Mouse (Mus musculus) neural tube, embryonic 11.5 days (tissue): ENCODE data around the gene Unc5cl. TPM values are rescaled to one million over a fixed set of nuclear protein-coding genes. Genes with fewer than 3 reads are reported as not detected.

Experiments
- ATAC-seq: fragments of 200-750 bp; cut with Nextera tagmentation; 2 replicates; pipeline ENCODE4 v1.8.0; 2017; ENCODE audit warnings: moderate number of reproducible peaks, mild to moderate bottlenecking, moderate TSS enrichment, moderate library complexity; ENCODE audit not compliant: insufficient read depth, low FRiP score, low TSS enrichment
- DNase-seq: peaks from one replicate; pipeline ENCODE4 v3.0.0-alpha.2; 2015; ENCODE audit warnings: low spot score
- H3K27ac ChIP-seq: fragments of 300-500 bp; sonication (generic); 2 replicates; pipeline ENCODE4 v1.5.1; 2014; ENCODE audit warnings: low read depth, mild to moderate bottlenecking, low read length
- H3K27me3 ChIP-seq: fragments of 300-500 bp; sonication (generic); 2 replicates; pipeline ENCODE4 v1.6.1; 2014; ENCODE audit warnings: mild to moderate bottlenecking, low read length, mixed read lengths; ENCODE audit not compliant: control insufficient read depth, insufficient read depth
- H3K36me3 ChIP-seq: fragments of 300-500 bp; sonication (generic); 2 replicates; pipeline ENCODE4 v1.6.1; 2014; ENCODE audit warnings: mild to moderate bottlenecking, low read length, moderate library complexity, mixed read lengths; ENCODE audit not compliant: control insufficient read depth, insufficient read depth
- H3K4me1 ChIP-seq: fragments of 300-500 bp; sonication (generic); 2 replicates; pipeline ENCODE4 v1.6.1; 2014; ENCODE audit warnings: low read length, mixed read lengths; ENCODE audit not compliant: control insufficient read depth, insufficient read depth
- H3K4me2 ChIP-seq: fragments of 300-500 bp; sonication (generic); 2 replicates; pipeline ENCODE4 v1.6.1; 2014; ENCODE audit warnings: low read depth, mild to moderate bottlenecking, moderate library complexity
- H3K4me3 ChIP-seq: fragments of 300-500 bp; sonication (generic); 2 replicates; pipeline ENCODE4 v1.5.1; 2014; ENCODE audit warnings: low read depth, low read length
- H3K9ac ChIP-seq: fragments of 300-500 bp; sonication (generic); 2 replicates; pipeline ENCODE4 v1.6.1; 2014; ENCODE audit warnings: mild to moderate bottlenecking, low read length
- H3K9me3 ChIP-seq: fragments of 300-500 bp; sonication (generic); 2 replicates; pipeline ENCODE4 v1.6.1; 2016; ENCODE audit warnings: low read length; ENCODE audit not compliant: control insufficient read depth
- WGBS: fragments of 180-500 bp; shearing (Covaris S2); extraction: QIAGEN DNeasy Blood & Tissue Kit; methylation state at CpG from one replicate; pipeline ENCODE4 v1.1.7; 2014; 5-methylcytosine and 5-hydroxymethylcytosine counted together
- polyA plus RNA-seq: library from polyadenylated mRNA; unstranded; fragments of >200 nt; fragmentation: Nextera tagmentation; extraction: Ambion mirVana; gene quantifications from 2 replicates; pipeline ENCODE4 v1.2.1, GENCODE M21; 2014

Unc5cl gene
- polyA plus RNA-seq, 1 experiment from 2014 or later, result 0.48 TPM

DNA sequence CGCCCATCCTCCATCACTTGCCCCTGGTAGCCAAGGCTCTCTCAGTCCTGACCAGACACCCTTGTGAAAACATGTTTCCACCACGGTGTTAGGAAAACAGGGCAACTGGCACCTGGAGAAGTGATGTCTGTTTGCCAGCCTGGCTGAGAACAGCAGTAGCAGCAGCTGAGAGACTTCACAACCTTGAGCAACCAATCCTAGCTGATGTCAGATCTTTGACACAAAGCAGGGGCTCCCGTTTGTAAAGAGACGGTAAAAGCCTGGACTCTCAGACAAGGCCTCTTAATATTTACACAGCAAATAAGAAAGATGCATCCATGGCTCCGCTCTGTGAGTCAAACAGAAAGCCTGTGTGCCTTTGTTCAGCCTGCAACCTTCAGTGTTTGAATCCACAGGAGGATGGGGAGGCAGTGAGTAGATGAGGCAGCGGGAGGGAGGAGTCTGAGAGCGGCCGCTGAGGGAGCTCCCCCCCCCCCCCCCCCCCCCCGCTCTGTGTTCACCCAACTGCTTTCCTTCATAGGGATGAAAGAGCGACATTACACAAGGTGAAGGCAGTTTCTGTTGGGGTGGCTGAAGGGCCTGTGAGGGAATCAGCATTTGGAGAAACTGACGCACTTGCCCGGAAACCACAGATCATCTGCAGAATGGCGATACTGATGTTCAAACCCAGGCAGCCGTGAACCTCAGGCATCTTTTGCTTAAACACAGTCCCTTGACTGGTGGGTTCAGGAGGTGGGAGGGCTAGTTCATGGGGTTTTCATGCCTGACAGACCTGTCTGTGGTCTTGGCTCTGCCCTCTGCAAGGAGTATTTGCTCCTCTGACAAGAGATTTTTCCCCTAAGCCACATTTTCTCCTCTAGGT, 79.4 kb downstream of the Unc5cl start:
- H3K4me2 ChIP-seq, result no peak overlapping the region
- DNase-seq, result no peak
- H3K4me3 ChIP-seq, result no peak overlapping the region
- no peaks in the 10 kb centered on the region for H3K4me1 ChIP-seq
- H3K36me3 ChIP-seq, result no peaks in the 10 kb centered on the region
- no peak overlapping the region for H3K27ac ChIP-seq
- H3K9me3 ChIP-seq, result no peaks in the 10 kb centered on the region
- H3K27me3 ChIP-seq, result no peaks in the 10 kb centered on the region
- ATAC-seq, result no peak
- 58% methylated on average over 13 of the region's 14 CpGs for WGBS
- H3K9ac ChIP-seq, result no peak overlapping the region

DNA sequence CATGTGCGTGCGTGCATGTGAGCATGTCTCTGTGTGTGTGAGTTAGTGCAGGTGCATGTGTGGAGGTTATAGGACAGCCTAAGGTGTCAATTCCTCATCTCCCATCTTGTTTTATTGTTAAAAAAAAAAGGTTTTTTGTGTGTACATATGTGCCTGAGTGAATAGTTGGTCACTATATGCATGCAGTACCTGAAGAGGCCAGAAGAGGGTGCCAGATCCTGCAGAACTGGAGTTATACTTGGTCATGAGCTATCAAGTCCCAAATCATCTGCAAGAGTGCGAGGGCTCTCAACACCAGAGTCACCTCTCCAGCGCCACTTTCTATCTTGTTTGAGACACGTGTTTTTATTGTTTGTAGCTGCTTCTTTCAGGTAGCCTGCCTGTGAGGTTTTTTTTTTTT, 83.6 kb downstream of the Unc5cl start:
- Histone ChIP-seq H3K4me1 (no peaks in the 10 kb centered on the region), H3K36me3 (no peaks in the 10 kb centered on the region), H3K9me3 (no peaks in the 10 kb centered on the region), H3K27ac (no peak overlapping the region), H3K4me3 (no peak overlapping the region), H3K27me3 (no peaks in the 10 kb centered on the region), H3K9ac (no peak overlapping the region), H3K4me2 (no peak overlapping the region)
- 76% methylated on average over 5 of the region's 5 CpGs for WGBS
- DNase-seq (peak; percentile 68), ATAC-seq (no peak)

DNA sequence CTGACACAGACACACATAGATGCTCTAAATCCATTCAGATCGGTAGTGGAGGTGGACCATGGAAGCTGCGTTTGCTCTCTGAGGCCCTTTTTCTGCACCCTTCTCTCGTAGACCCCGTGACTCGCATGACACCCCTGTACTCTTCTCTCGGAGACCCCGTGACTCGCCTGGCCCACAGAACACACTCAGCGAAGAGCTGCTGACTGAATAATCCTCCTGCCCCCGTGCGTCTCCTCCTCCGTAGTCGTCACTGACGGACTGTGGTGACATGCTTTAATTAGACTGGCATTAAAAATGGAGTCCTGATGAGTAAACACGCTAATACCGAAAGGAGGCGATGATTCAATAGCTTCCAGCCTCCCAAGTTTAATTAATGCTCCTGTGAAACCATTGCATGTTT, 84.6 kb downstream of the Unc5cl start:
- H3K9me3 ChIP-seq, result no peaks in the 10 kb centered on the region

DNA sequence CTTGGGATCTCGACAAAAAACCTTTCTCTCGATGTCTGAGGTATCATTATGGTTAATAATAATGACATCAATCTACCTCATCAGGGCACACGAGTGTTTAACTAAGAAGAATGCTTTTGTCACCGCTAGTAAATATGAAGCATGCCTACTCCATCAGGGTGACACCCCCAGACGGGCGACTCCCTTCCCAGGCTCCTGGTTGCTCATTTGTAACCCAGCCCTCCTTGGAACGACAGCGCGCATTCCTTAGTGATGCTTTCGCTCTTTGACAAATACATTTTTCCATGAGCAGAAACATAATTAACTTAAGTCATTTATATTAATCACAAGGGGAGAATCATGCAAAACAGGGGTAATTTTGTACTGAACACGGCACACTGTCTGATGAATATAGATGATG, 88.0 kb downstream of the Unc5cl start:
- Histone ChIP-seq H3K4me2 (no peak overlapping the region), H3K4me1 (no peaks in the 10 kb centered on the region), H3K27ac (no peak overlapping the region), H3K9ac (no peak overlapping the region), H3K4me3 (no peak overlapping the region), H3K27me3 (no peaks in the 10 kb centered on the region), H3K9me3 (no peaks in the 10 kb centered on the region), H3K36me3 (no peaks in the 10 kb centered on the region)
- no peak for ATAC-seq
- DNase-seq, result no peak
- 82% methylated on average over 11 of the region's 11 CpGs for WGBS

More for the DNA sequence above, 84.6 kb downstream of the Unc5cl start:
- H3K4me1 ChIP-seq, result no peaks in the 10 kb centered on the region
- no peak overlapping the region for H3K4me3 ChIP-seq
- no peak overlapping the region for H3K9ac ChIP-seq
- H3K27ac ChIP-seq, result no peak overlapping the region
- ATAC-seq (no peak), DNase-seq (no peak)
- H3K4me2 ChIP-seq, result no peak overlapping the region
- H3K36me3 ChIP-seq, result no peaks in the 10 kb centered on the region
- WGBS, result 93% methylated on average over 17 of the region's 17 CpGs
- no peaks in the 10 kb centered on the region for H3K27me3 ChIP-seq

DNA sequence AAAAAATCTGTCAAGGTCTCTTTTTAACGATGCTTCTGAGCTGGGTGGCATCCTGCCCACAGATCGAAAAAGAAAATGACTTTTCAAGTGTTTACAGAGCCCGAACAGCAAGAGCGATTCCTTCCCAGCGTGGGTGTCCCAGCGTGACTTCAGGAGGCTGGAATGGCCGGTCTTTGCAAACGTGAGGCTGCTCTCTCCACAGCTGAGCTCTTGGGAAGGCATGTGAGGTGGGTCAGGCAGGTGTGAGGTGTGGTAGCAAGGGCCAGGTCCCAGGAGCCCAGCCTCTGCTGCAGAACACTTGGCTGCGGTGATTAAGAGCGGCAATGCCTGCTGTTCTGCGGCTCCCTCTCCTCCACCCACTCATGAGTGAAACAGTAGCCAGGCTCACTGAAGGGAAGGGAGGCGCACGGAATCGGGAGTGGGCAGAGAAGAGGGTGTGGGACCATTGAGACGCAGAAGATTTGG, 88.6 kb downstream of the Unc5cl start:
- H3K27me3 ChIP-seq, result no peaks in the 10 kb centered on the region
- no peak overlapping the region for H3K9ac ChIP-seq
- no peak overlapping the region for H3K4me2 ChIP-seq
- no peaks in the 10 kb centered on the region for H3K36me3 ChIP-seq
- no peaks in the 10 kb centered on the region for H3K9me3 ChIP-seq
- no peak overlapping the region for H3K27ac ChIP-seq
- no peak for ATAC-seq
- WGBS, result 80% methylated on average over 15 of the region's 15 CpGs
- DNase-seq, result no peak
- no peak overlapping the region for H3K4me3 ChIP-seq
- no peaks in the 10 kb centered on the region for H3K4me1 ChIP-seq

DNA sequence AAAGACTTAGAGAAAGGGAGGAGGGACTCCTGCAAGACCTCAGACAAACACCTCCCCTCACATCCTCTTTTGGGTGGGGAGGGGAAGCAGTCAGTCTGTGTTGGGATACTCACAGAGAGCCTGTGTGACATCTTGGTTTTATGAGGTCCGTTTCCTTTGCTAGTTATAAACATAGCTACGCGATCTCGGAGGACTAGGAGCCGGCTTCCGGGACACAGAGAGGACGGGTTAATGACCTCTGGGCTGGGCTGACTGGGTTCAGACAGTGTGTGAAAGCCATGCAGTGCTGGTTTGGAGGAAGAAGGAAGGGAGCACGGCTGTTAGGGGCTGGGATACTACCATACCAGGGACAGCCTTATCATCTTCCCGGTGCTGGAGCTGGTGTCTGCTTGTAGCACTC, 90.0 kb downstream of the Unc5cl start:
- 61% methylated on average over 9 of the region's 9 CpGs for WGBS
- Histone ChIP-seq H3K9me3 (no peaks in the 10 kb centered on the region), H3K4me1 (no peaks in the 10 kb centered on the region), H3K36me3 (no peaks in the 10 kb centered on the region), H3K9ac (no peak overlapping the region), H3K4me3 (no peak overlapping the region), H3K4me2 (no peak overlapping the region), H3K27me3 (no peaks in the 10 kb centered on the region), H3K27ac (no peak overlapping the region)
- DNase-seq (no peak), ATAC-seq (no peak)

DNA sequence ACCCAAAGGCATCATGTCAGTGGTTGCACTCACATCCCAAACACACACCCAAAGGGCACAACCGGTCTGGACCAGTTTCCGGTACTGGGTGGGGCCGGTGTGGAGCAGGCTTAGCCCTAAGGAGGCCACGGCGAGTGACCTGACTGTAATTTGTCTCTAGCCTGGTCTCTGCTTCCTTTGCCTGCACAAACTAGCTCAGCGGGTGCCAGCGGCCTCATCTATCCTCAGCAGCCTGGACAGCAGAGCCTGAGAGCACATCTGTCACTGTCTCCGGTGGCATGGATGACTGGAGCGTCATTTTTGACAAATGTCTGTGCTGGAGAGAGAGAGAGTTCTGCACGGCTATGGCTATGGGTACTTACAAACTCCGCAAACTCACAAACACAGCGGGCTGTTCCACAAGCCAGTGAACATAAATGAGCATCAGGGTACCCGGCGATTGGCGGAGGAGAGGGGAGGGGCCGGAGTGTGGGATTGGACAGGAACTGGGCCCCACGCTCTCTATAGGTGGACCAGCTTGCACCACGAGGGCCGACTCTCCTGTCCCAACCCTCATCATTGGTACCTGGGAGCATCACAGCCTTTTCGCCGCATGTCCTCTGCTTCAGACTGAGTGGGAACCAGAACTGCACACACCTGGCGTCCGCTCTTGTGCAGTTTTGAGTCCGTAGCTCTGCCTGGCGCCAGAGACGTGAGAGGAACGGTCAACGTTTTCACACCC, 90.7 kb downstream of the Unc5cl start:
- ATAC-seq (peak; percentile 58; the same call in 1 of the 2 replicates), DNase-seq (peak; percentile 54)
- H3K4me1 ChIP-seq, result no peaks in the 10 kb centered on the region
- no peak overlapping the region for H3K9ac ChIP-seq
- no peaks in the 10 kb centered on the region for H3K9me3 ChIP-seq
- H3K27me3 ChIP-seq, result no peaks in the 10 kb centered on the region
- H3K4me3 ChIP-seq, result no peak overlapping the region
- no peaks in the 10 kb centered on the region for H3K36me3 ChIP-seq
- no peak overlapping the region for H3K27ac ChIP-seq
- 65% methylated on average over 28 of the region's 28 CpGs for WGBS
- H3K4me2 ChIP-seq, result 0 out of 2 replicates have a peak overlapping the region, but pooled peaks have one; percentile 13

DNA sequence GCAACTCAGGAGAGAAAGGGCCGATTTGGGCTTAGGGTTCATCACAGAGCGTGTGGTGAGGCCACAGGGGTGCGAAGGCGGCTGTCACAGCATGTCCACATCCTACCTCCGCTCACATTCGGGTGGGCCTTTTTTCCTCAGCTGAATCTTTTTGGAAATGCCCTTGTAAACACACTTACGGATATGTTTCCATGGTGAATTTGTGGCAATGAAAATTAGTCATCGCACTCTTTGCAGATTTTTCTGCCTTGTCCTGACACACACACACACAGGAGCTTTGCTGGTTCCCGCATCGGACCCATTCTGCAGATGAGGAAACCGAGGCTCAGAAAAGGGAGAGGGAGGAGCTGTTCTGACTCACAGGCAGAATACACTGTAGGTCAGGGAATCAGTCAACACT, 91.3 kb downstream of the Unc5cl start:
- H3K4me2 ChIP-seq, result no peak overlapping the region
- H3K4me3 ChIP-seq, result no peak overlapping the region
- no peak for ATAC-seq
- no peak for DNase-seq
- H3K9me3 ChIP-seq, result no peaks in the 10 kb centered on the region
- no peak overlapping the region for H3K9ac ChIP-seq
- WGBS, result 93% methylated on average over 11 of the region's 11 CpGs
- no peaks in the 10 kb centered on the region for H3K36me3 ChIP-seq
- no peak overlapping the region for H3K27ac ChIP-seq
- no peaks in the 10 kb centered on the region for H3K27me3 ChIP-seq
- no peaks in the 10 kb centered on the region for H3K4me1 ChIP-seq
